Mouse (Mus musculus): ENCODE results near the gene Olfr1357. TPM values are rescaled to one million over a fixed set of nuclear protein-coding genes. Genes with fewer than 3 reads are reported as not detected.

The Olfr1357 gene
- polyA plus RNA-seq, 1 experiment from 2014 or later, result not detected

DNA sequence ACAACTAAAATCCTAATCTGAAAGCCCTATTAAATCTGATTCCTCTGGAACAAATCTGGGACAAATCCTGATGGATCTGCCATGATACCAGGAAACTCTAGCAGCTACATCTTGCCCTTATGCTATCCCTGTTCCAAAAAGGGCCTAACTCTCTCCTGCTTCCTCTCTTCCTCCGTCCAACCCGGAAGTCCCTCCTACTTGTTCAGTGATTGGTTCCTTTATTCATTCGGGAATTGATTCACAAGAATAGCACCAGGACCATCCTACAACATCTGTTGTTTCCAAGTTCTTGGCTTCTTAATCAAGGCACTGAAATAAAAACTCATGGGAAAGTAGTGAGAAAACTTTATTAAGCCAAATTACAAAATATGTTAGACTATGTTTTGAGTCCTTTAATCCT, 48.7 kb downstream of the Olfr1357 start:
- Histone ChIP-seq H3K9me3 (replicated peaks; ENCODE audit: control insufficient read depth, low read length) (no peaks in the 10 kb centered on the region), H3K36me3 (ENCODE audit: control insufficient read depth, insufficient read depth, low read length) (no peaks in the 10 kb centered on the region), H3K9ac (ENCODE audit: low read depth, low read length) (no peak overlapping the region), H3K4me3 (ENCODE audit: low read depth, low read length) (no peak overlapping the region), H3K27ac (ENCODE audit: low read depth, low read length) (no peak overlapping the region), H3K4me2 (no peak overlapping the region), H3K4me1 (ENCODE audit: control insufficient read depth, insufficient read depth, low read length) (no peaks in the 10 kb centered on the region), H3K27me3 (ENCODE audit: control insufficient read depth, insufficient read depth, low read length) (no peaks in the 10 kb centered on the region)
- ATAC-seq (replicated peaks; ENCODE audit: insufficient number of reproducible peaks, low FRiP score, low TSS enrichment), result no peak
- 76% methylated on average over 3 of the region's 3 CpGs for WGBS (ENCODE audit: insufficient replicate concordance)

DNA sequence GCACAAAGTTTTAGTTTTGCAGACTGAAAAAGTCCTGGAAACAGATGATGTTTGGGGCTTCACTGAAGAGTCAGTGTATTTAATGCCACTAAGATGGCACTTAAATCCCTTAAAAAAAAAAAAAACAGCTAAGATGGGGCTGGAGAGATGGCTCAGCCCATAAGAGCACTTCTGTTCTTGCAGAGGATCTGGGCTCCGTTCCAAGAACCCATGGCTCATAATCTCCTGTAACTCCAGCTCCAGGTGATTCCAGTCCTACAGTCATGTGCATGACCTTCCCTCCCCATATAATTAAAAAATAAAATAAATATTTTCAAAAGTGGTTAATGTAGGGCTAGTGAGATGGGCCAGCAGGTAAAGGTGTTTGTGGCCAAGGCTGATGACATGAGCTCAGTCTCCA, 52.8 kb downstream of the Olfr1357 start:
- H3K27ac ChIP-seq (ENCODE audit: low read depth, low read length), result no peak overlapping the region
- 78% methylated on average over 1 of the region's 1 CpGs for WGBS (ENCODE audit: insufficient replicate concordance)

More for the DNA sequence above, 52.8 kb downstream of the Olfr1357 start:
- Histone ChIP-seq H3K4me3 (ENCODE audit: low read depth, low read length) (no peak overlapping the region), H3K4me2 (no peak overlapping the region), H3K4me1 (ENCODE audit: control insufficient read depth, insufficient read depth, low read length) (no peaks in the 10 kb centered on the region), H3K27me3 (ENCODE audit: control insufficient read depth, insufficient read depth, low read length) (no peaks in the 10 kb centered on the region), H3K9me3 (replicated peaks; ENCODE audit: control insufficient read depth, low read length) (no peaks in the 10 kb centered on the region), H3K9ac (ENCODE audit: low read depth, low read length) (no peak overlapping the region), H3K36me3 (ENCODE audit: control insufficient read depth, insufficient read depth, low read length) (no peaks in the 10 kb centered on the region)
- ATAC-seq (replicated peaks; ENCODE audit: insufficient number of reproducible peaks, low FRiP score, low TSS enrichment), result no peak

Other genes with a start within 250 kb of the Olfr1357 start
- gene Rrp1, start 205.0 kb downstream of the Olfr1357 start, polyA plus RNA-seq (2014; fragmentation: Nextera tagmentation; extraction: Ambion mirVana), result 176 and 204 TPM in 2 replicates
- 122 and 123 TPM in 2 replicates for gene Cstb, start 192.4 kb downstream of the Olfr1357 start, polyA plus RNA-seq (2014; fragmentation: Nextera tagmentation; extraction: Ambion mirVana)
- 4.2 and 4.3 TPM in 2 replicates for gene Pdxk, start 153.1 kb downstream of the Olfr1357 start, polyA plus RNA-seq (2014; fragmentation: Nextera tagmentation; extraction: Ambion mirVana)
- gene Olfr1358, start 100.6 kb downstream of the Olfr1357 start, polyA plus RNA-seq (2014; fragmentation: Nextera tagmentation; extraction: Ambion mirVana), result not detected in 2 replicates
- 29.8 and 38.0 TPM in 2 replicates for gene Ilvbl, start 43.7 kb downstream of the Olfr1357 start, polyA plus RNA-seq (2014; fragmentation: Nextera tagmentation; extraction: Ambion mirVana)
- 15.7 and 17.9 TPM in 2 replicates for gene Syde1, start 26.1 kb downstream of the Olfr1357 start, polyA plus RNA-seq (2014; fragmentation: Nextera tagmentation; extraction: Ambion mirVana)
- not detected in 2 replicates for gene Casp14, start 100.2 kb upstream of the Olfr1357 start, polyA plus RNA-seq (2014; fragmentation: Nextera tagmentation; extraction: Ambion mirVana)
- gene Ccdc105, start 135.0 kb upstream of the Olfr1357 start, polyA plus RNA-seq (2014; fragmentation: Nextera tagmentation; extraction: Ambion mirVana), result 0.11 TPM in 1 of 2 replicates, not detected in the other
- 0.35 and 0.43 TPM in 2 replicates for gene Slc1a6, start 162.4 kb upstream of the Olfr1357 start, polyA plus RNA-seq (2014; fragmentation: Nextera tagmentation; extraction: Ambion mirVana)
- gene Olfr1356, start 234.1 kb upstream of the Olfr1357 start, polyA plus RNA-seq (2014; fragmentation: Nextera tagmentation; extraction: Ambion mirVana), result not detected in 2 replicates

All from heart, embryonic 11.5 days (tissue).